Mouse (Mus musculus) cerebellum, adult 2 months (tissue): ENCODE measurements at regions not wholly inside any gene's neighbourhood (a gene's known extent, or its start where the extent isn't known, plus 50 kb on each side); places are given as distances from the start of the nearest gene placed in this dataset.

ENCODE experiments used
- CTCF ChIP-seq: fragments of 200-500 bp; IDR thresholded peaks from 2 replicates; pipeline ENCODE4 v1.5.1; 2011; ENCODE audit warnings: low read depth, mild to moderate bottlenecking, control low read depth, low read length, moderate library complexity, borderline replicate concordance; ENCODE audit not compliant: insufficient read depth
- POLR2A ChIP-seq: fragments of 200-500 bp; IDR thresholded peaks from 2 replicates; pipeline ENCODE4 v1.6.1; 2011; ENCODE audit warnings: low read length, control low read depth, borderline replicate concordance; ENCODE audit not compliant: insufficient read depth

- TF ChIP-seq POLR2A: no peak
- no peak for TF ChIP-seq CTCF
Measured at GRCm38 (mm10) chr14:61842476-61842875, 235.2 kb downstream of the Kcnrg start.
